Comparison of ENCODE assay signal across 20 mouse cellular contexts in the genomic region with DNA sequence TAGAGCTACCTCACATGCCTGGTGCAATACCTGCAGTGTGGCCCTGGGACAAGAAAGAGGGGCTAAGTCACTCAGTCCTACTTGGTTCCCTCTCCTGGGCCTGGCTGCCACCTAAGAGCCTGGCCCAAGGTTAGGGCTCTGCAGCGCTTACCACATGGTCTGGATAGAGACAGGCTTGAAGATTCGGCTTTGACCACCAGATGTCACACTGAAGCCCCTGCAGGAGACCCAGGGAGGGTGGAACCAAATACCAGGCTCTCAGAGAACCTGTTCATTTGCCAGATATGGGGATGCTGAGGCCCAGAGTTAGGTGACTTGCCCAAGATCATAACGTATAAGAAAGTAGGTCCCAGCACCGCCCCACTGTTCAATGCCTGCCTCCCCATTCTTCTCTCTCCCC. TPM values are rescaled to one million over a fixed set of nuclear protein-coding genes. Genes with fewer than 3 reads are reported as not detected.
A peak's percentile ranks its signal among the peaks of the same experiment; 100 is the strongest.
DNase-seq lines count a peak whose midpoint lies in the region; ATAC-seq and TF ChIP-seq lines count a peak whose summit lies in the region.
"Had no signal": no experiment of that assay in that cellular context is flagged by ENCODE, and none has a peak within 500 bp of the region (broad histone marks: within the 10 kb centered on the region; RNA-seq: fewer than 3 reads in every experiment).

No protein-coding gene starts in this region.

- no peaks in the 10 kb centered on the region for H3K27me3 ChIP-seq in liver, postnatal 0 days (ENCODE audit: insufficient read depth, low read length)
- H3K27me3 ChIP-seq: limb, embryonic 15.5 days; lung, embryonic 15.5 days had no signal

- H3K4me2 ChIP-seq in liver, postnatal 0 days (ENCODE audit: low read depth, low read length): no peak overlapping the region
- H3K4me2 ChIP-seq: forebrain, embryonic 15.5 days; limb, embryonic 15.5 days; lung, embryonic 15.5 days had no signal

- no peak overlapping the region for H3K4me3 ChIP-seq in liver, postnatal 0 days (ENCODE audit: low read depth, low read length)
- H3K4me3 ChIP-seq: forebrain, embryonic 15.5 days; limb, embryonic 15.5 days; lung, embryonic 15.5 days; midbrain, embryonic 10.5 days had no signal

- H3K27ac ChIP-seq in liver, postnatal 0 days (ENCODE audit: low read depth): no peak overlapping the region
- H3K27ac ChIP-seq: forebrain, embryonic 15.5 days; limb, embryonic 15.5 days; lung, embryonic 15.5 days; midbrain, embryonic 10.5 days had no signal

- peak; percentile 55 to 59 for DNase-seq in cerebellum, postnatal 10 days
- no peak for DNase-seq in cerebellum, postnatal 4 days (ENCODE audit: low spot score in 2 of 2)
- DNase-seq in liver, postnatal 0 days: peak; percentile 14
- DNase-seq in liver (no peak), A20 (ENCODE audit: low read depth, low spot score) (peak; percentile 37), ZHBTc4 (ENCODE audit: low read depth, low spot score) (peak; percentile 44)
- DNase-seq in testis, postnatal 14 days (ENCODE audit: low spot score): no peak
- DNase-seq in layer of hippocampus, postnatal 25 days (ENCODE audit: extremely low spot score in 1 of 2, low spot score in 1 of 2): no peak
- DNase-seq: gastrocnemius, postnatal 10 days; kidney, adult 11 months had no signal

- no peaks in the 10 kb centered on the region for H3K9me3 ChIP-seq in liver, postnatal 0 days (ENCODE audit: low read length)
- H3K9me3 ChIP-seq: forebrain, embryonic 15.5 days; limb, embryonic 15.5 days; lung, embryonic 15.5 days; midbrain, embryonic 10.5 days had no signal

- H3K4me1 ChIP-seq in liver, postnatal 0 days (ENCODE audit: insufficient read depth): peaks cover 25% of the 10 kb centered on the region

- TF ChIP-seq CTCF in liver, postnatal 0 days (IDR thresholded peaks at IDR 0.05; ENCODE audit: low read depth): peak; percentile 26; the same call in 1 of the 2 replicates

- no peaks in the 10 kb centered on the region for H3K36me3 ChIP-seq in liver, postnatal 0 days (replicated peaks; ENCODE audit: insufficient read depth, low read length)
- H3K36me3 ChIP-seq: forebrain, embryonic 15.5 days; lung, embryonic 15.5 days had no signal

- H3K9ac ChIP-seq in liver, postnatal 0 days (replicated peaks): no peak overlapping the region
- H3K9ac ChIP-seq: forebrain, embryonic 15.5 days; limb, embryonic 15.5 days; lung, embryonic 15.5 days had no signal

- 65% methylated on average over 4 of the region's 4 CpGs for WGBS in liver, postnatal 0 days (ENCODE audit: insufficient replicate concordance)

- no peak for TF ChIP-seq EP300 in liver, postnatal 0 days (IDR thresholded peaks at IDR 0.05; ENCODE audit: low read depth)

- no peak for ATAC-seq in liver, postnatal 0 days
- ATAC-seq: forebrain, embryonic 15.5 days had no signal

RNA-seq across cellular contexts. Expression of gene Ssh3, which starts 3.0 kb away (rescaled TPM):
- 3.3 and 3.4 TPM in 2 replicates for polyA plus RNA-seq in liver, postnatal 0 days (2015; fragmentation: Nextera tagmentation; extraction: Ambion mirVana)
- total RNA-seq in layer of hippocampus, postnatal 25 days (2021): 10 to 100 TPM; 45.4 to 48.5 TPM

RNA-seq across cellular contexts. Expression of gene Ankrd13d, which starts 17.0 kb away (rescaled TPM):
- 0.54 and 0.92 TPM in 2 replicates for polyA plus RNA-seq in liver, postnatal 0 days (2015; fragmentation: Nextera tagmentation; extraction: Ambion mirVana)
- 10 to 100 TPM; 59.6 to 66.3 TPM for total RNA-seq in layer of hippocampus, postnatal 25 days (2021)

RNA-seq across cellular contexts. Expression of gene Pold4, which starts 34.3 kb away (rescaled TPM):
- polyA plus RNA-seq in liver, postnatal 0 days (2015; fragmentation: Nextera tagmentation; extraction: Ambion mirVana): 28.5 and 31.1 TPM in 2 replicates
- total RNA-seq in layer of hippocampus, postnatal 25 days (2021): 10 to 100 TPM; 15.1 to 17.5 TPM

RNA-seq across cellular contexts. Expression of gene Grk2, which starts 40.1 kb away (rescaled TPM):
- 11.9 and 14.8 TPM in 2 replicates for polyA plus RNA-seq in liver, postnatal 0 days (2015; fragmentation: Nextera tagmentation; extraction: Ambion mirVana)
- total RNA-seq in layer of hippocampus, postnatal 25 days (2021): 100 to 1,000 TPM; 185 to 186 TPM

RNA-seq across cellular contexts. Expression of gene AC109138.7, which starts 51.8 kb away (rescaled TPM):
- polyA plus RNA-seq in liver, postnatal 0 days (2015; fragmentation: Nextera tagmentation; extraction: Ambion mirVana): not detected in 2 replicates
- total RNA-seq in layer of hippocampus, postnatal 25 days (2021): not detected
- total RNA-seq: adrenal gland, adult 18-20 months; gastrocnemius, postnatal 10 days had no signal
- polyA plus RNA-seq: embryonic facial prominence, embryonic 14.5 days; forebrain, embryonic 15.5 days; heart, embryonic 14.5 days; hindbrain, embryonic 11.5 days; large intestine, adult 2 months; limb, embryonic 15.5 days; lung, embryonic 15.5 days; midbrain, embryonic 10.5 days; stomach, embryonic 14.5 days had no signal

Comparison
In these comparisons a context has a peak if more than half of its experiments do, and no peak if none do; other contexts are left out.
1. DNase-seq: peak in cerebellum, postnatal 10 days (2 of 2), liver, postnatal 0 days (single experiment), A20 (single experiment) and ZHBTc4 (single experiment); none in cerebellum, postnatal 4 days (0 of 2), liver (single experiment), testis, postnatal 14 days (single experiment) and layer of hippocampus, postnatal 25 days (0 of 2).